Mouse (Mus musculus) liver (tissue): ENCODE data around the gene Rbp1.

ENCODE experiments used
- DNase-seq: peaks from one replicate; pipeline ENCODE4 v3.0.0-alpha.2; 2020; ENCODE audit warnings: mixed read lengths

The Rbp1 gene

GRCm38 (mm10) chr9:98425351-98425880 is 2.7 kb downstream of the Rbp1 start:
- no peak for DNase-seq

DNA sequence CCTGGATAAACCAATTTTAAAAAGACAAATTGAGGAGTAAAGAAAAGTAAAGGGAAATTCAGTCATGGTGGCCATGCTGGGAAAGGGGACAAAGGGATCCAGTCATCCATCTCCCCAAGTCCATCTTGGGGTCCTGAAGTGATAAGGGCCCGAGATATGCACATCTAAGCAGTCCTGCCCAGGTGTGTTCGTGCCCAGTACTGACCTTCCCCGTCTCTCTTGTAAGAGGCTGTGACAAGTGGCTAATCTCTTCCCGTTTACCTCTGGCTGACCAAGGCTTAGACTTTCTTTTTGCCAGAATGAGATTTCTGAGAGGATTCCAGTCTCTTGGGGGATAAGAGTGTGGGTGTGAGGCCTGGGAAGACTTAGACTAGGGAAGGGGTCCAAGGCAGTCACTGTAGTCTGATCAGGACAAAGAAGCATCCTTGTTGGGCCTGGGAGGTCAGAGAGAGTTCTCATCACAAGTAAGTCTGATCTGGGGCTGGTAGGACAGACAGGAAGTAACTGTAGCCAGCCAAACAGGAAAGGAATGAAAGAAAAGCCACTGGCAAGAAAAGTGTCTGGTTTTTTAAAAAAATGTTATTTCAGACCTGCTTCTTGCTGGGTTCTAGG is 5.3 kb downstream of the Rbp1 start:
- DNase-seq = no peak

DNA sequence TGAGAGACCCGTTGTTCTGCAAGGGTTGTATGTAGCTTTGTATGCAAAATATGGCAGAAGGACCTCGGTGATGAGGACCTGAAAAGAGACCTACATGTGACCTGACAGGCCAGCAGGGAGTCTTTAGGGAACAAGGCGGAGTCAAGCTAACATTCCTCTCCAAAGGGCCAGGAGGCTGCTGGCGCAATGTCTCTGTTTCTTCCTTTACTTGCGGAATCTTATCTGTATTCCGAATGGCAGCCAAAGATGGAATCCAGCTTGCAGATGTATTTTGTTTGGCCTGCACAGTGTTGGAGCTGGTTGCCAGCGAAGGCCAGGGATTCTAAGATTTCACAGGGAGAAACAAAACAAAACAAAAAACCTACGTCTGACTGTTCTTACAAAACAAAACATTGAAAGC is 6.0 kb downstream of the Rbp1 start:
- no peak for DNase-seq

DNA sequence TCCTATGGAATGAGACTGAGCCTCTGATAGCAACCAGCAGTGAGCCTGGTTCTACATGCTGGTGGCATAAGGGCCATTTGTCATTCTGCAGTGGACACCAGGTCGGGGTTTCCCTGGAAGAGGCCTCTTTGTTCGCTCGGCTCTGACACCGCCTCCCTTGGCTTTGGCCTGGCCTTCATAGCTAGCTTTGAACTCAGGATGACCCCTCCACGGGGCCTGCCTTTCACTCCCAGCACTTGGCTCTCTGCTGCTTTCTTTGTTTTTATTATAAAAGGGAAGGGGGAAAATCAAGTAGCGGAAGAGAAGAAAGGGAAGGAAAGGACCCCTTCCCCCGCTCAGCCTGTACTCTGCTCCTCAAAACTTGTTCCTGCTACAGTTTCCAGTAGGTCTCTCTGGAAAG is 7.0 kb downstream of the Rbp1 start:
- peak; percentile 26 for DNase-seq

DNA sequence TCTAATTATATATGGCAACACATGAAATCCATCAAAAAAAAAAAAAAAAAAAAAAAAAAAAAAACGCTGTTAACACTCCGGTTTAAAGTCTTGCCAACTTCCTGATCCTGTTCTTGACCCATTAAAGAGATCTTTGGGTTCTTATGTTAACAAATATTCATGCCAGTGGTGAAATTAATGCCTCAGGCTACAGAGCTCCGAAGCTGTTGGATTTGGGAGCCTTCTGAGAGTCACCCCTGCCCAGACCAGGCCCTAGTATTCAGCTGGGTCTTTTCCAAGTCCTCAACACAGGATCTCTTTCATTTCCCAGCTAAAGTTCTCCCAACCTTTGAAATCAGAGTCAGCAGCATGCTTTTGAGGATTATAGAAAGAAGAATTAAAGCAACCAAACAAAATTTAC is 7.8 kb downstream of the Rbp1 start:
- no peak for DNase-seq

DNA sequence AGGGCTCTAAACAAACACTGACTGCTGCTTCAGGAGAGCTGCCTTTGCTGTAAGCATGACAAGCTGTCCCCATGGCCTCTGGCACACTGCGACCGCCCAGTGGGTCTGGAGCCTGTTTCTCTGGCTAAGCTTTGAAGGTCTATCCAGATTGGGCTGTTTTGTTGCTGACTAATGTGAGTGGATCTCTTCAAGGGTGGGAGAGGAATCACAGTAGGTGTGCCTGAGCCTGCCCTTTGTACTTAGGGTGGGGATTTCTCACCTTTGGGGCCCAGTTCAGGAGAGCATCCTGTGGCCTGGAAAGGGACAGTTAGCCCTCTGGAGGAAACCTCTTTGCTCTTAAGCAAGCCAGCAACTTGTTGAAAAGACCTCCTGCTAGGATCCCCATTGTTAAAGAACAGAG is 10.3 kb downstream of the Rbp1 start:
- no peak for DNase-seq

DNA sequence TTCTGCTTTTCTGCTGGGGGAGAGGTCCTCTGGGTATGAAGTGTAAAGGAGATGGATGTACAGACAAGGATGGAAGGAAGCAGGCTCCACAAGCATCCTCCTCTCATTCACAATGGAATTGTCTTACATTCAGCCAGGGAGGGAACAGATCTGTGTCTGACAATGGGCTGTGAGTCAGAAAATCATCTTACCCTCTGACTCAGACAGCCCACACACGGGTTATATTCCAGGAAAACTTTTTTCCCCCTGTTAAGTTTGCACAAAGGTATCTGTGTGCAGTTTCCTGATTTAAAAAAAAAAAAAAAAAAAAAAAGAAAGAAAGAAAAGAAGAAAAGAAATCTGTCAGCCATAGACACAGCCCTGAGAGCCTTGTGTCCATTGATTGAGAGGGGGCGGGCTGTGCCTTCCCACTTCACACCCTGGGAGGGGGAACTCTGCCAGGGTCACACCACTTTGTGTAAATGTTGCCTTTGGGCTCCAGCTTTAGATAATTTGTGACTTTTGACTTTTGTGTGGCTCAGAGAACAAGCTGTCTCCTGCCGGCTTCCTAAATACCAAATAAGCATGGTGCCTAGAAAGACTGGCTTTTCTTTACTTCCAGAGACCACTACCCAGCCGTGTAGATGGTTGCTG is 11.3 kb downstream of the Rbp1 start:
- no peak for DNase-seq

DNA sequence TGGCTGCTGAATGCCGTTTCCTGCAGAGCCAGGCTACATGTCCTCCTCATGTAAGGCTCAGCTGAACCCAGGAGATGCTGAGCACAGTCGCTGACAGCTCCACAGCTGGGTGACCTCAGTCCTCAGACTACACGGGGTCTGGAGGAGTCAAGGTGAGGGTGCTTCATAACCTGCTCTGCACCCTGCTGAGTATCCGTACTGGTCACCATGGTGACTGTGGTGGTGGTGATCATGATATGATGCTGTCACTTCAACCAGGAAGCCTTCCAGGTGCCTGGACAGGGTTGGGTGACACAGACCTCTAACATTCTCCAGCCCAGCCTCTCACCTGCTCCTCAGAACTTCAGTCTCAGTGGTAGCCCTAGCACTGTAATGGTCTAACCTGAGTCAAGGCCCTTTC is 15.1 kb downstream of the Rbp1 start:
- no peak for DNase-seq

- DNase-seq = no peak
Measured at GRCm38 (mm10) chr9:98439091-98439490, 16.3 kb downstream of the Rbp1 start.

DNA sequence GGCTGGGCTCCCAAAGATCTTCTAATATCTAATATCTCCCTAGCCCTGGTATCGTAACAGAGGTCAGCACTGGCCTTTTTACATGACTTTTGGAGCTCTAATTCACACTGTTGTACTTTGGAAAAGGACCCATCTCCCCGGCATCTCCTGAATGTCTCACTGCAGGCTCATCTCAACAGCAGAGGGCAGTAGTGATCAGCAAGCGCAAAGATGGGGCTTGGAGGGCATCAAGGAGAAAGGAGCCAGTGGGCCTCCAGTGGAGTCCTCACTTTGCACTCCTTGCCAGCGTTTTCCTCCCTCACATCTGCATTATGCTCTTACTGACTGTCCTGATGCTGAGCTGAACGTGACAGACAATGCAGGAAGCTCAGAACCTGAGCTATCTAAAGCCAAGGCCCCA is 19.9 kb downstream of the Rbp1 start:
- DNase-seq = peak; percentile 49

DNA sequence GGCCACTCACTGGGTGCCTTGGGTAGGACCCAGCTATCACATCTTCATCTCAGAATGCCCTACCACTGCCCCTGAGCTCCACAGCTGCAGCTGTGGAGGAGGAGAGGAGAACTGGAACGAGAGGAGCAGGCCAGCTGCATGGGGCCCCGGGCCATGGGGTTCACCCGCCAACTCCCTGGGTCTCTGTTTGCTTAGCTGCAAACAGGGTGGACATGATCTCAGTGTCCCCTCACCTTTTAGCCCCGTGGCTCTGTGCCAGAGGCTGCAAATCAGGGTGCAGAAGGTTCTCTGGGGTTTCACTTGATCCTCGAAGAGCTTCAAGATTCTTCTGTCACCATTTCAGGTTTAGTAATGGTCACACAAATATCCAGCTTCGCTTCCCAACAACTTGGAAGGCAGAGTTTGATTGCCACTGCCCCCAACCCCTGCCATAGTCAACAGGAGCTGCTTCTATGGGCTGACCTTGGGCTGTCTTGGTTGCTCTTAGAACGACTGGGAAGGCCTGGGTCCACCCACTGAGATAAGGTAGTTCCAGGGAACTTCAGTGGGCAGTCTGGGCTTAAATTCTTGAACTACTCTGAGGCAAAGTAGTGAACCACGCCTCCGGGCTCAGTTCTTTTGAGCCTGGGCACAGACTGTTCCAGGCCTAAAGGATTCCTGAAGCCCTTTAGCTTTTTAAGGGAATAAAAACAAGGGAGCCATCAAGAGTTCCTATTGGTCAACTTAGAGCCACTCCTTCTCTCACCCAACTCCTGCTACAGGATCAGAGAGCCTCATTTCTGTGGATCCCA is 22.8 kb downstream of the Rbp1 start:
- DNase-seq = no peak

DNA sequence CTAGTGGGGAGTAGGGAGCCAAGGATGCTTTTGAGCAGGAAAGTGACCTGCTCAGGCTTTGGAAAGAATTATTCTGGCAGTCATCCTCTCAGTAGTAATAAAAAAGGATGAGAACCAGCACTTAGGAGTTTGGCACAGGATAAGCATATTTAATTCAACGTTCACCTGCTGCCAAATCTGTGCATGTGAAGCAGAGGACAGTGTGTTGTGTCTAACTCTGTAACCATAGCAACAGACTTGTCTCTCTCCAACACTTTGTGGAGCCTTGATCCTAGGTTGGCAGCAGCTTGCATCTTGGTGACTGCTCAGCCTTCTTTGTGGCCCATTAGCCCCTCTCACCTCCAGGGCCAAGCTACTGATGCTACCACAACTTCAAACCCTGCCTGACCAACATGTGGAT is 28.2 kb downstream of the Rbp1 start:
- DNase-seq = no peak

DNA sequence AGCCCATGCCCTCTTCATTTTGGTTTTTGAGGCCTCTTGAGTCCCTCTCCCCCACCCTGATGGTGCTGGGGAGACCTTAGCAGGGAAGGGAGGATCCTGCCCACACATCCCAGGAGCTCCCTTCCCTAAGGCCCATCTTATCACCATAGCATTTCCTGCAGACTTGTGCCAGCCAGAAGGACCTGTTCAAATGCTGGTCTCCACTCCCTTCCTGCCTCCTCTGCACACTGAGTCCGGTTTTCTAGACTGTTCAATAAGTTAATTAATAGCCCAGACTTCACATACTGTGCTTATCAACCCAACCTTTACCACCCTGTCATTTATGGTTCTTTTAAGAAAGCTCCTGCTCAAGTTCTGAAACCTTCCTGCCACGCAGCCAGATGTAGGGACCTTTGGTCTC is 43.9 kb downstream of the Rbp1 start:
- no peak for DNase-seq

DNA sequence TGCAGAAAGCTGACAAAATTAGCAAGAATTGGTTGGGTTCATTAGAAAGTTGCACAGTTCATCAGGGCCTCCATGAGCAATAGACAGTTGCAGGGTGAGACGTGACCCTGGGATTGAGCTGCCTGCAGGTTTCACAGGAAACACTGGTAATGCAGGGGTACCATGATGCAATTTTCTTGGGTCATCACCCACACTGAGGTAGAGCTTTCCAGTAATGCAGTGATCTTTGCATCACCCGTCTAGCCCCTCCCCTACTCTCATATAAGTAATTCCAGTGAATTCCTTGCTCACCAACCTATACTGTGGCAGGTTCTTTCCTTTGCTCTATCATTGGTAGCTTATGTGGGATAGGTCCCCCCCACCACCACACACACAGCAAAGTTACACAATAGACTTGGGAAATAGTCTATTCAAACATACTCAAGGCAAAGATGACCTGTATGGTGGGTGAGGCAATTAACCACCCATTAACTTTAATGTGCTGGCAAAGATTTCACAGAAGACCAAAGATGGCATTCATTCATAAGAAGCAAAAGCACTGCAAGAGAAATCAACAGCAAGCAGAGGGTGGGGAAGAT is 57.5 kb downstream of the Rbp1 start:
- no peak for DNase-seq

GRCm38 (mm10) chr9:98482256-98482655 is 59.5 kb downstream of the Rbp1 start:
- no peak for DNase-seq

DNA sequence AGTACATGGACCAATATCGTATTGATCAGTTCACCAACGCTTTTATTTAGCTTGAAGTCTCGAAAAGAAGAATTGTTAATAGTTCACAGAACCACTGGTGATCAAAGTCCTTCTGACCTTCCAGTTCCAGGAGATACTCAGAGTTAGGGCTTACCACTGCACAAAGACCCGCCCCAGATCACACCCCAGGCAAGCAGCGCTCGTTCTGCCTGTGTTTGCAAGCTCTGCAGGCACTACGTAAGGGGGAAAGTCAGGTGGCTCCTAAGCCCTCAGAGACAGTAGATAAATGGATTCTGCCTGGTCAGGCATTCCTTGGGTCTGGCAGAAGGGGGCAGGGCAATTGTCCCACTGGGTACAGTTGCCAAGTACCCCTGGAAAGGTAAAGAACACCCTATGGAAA is 62.3 kb downstream of the Rbp1 start:
- no peak for DNase-seq

GRCm38 (mm10) chr9:98485815-98486214 is 63.1 kb downstream of the Rbp1 start, which contains the start of gene Rbp2:
Gene Rbp2 (plus strand): TSS chr9:98486115.
- no peak for DNase-seq

DNA sequence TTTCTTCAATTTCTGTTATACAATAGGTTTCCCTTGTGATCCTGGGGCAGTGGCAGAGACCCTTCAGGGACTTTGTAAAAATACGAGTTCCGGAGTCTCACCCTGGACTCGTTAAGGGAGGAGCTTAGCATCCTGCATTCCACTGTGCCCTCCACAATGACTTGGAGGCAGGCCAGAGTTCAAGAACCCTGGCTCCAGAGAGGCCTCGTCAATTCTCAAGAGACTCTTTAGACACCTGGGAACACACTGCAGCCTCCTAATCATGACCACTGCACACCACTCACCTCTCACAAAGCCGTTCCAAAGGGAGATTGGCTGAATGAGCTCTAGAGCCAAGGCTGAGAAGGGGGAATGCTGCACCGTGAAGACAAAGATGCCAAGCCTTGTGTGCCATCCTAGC is 64.5 kb downstream of the Rbp1 start:
- DNase-seq = no peak

- DNase-seq = peak; percentile 73
Measured at GRCm38 (mm10) chr9:98489532-98489931, 66.8 kb downstream of the Rbp1 start.

- DNase-seq = peak; percentile 24
Measured at GRCm38 (mm10) chr9:98490128-98490527, 67.4 kb downstream of the Rbp1 start.

- no peak for DNase-seq
Measured at GRCm38 (mm10) chr9:98491071-98491470, 68.3 kb downstream of the Rbp1 start.

- peak; percentile 21 for DNase-seq
Measured at GRCm38 (mm10) chr9:98492212-98492611, 69.5 kb downstream of the Rbp1 start.

DNA sequence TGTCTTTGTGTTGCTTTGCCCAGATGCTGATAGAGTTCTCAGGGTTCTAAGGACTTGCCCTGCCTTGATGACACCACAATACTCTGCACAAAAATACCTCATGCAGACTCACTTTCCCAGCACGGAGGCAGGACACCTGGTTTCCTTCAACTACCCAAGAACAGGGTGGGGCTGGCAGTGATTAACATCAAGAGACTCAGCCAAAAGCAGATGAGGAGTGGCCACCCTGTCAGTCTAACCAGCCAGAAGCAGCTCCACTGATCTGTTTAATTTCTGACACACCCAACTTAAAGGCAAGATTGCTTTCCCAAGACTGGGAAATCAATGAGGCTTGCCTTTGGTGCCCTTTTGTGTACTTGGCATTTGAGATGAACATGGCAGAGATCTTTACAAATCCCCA is 70.1 kb downstream of the Rbp1 start:
- DNase-seq = no peak
